Mouse (Mus musculus): Measurements from ENCODE around the gene Lmntd1. TPM values are rescaled to one million over a fixed set of nuclear protein-coding genes. Genes with fewer than 3 reads are reported as not detected.

Lmntd1 gene
- polyA plus RNA-seq, 1 experiment from 2014 or later: 0.19 TPM

DNA sequence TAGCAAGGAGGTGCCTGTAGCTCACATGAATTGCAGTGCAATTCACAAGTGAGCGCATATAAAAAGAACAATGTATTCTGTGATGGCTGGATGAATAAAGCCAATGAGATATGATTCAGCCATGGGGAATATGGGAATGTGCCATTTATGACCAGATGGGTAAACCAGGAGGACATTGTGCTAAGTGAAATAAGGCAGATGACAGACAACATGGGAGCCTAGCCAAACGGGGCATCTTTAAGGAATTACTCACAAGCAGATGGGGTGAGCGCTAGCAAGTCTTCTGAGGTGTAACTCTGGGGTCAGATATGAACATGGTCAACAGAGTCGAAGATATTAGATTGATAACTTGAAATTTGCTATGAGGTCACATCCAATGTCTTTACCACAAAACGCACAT lies 48.5 kb downstream of the Lmntd1 start:
- no peak for ATAC-seq (ENCODE audit: insufficient number of reproducible peaks, insufficient read depth, low FRiP score, low read depth)

DNA sequence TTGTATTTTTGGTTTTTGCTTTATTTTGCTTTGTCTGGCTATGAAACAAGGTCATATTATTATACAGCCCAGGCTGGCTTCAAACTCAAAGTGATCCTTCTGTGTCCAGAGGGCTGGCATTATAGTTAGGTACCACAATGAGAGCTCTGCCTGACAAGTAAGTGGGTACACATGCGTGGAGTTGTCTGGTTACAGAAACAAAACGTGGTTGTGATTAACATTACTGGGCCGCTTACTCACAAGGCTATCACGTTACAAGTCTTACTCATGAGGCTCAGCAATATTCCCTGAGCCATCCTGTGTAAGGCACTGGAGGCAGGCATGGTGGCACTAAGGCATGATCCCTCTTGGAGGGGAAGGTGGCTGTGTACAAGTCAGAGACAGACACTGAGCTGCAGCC lies 49.4 kb downstream of the Lmntd1 start:
- no peak overlapping the region for H3K4me2 ChIP-seq (replicated peaks; ENCODE audit: low read depth, low read length)
- WGBS: 55% methylated on average over 4 of the region's 4 CpGs
- no peaks in the 10 kb centered on the region for H3K36me3 ChIP-seq (ENCODE audit: control insufficient read depth, insufficient read depth, low read length)
- H3K27me3 ChIP-seq (ENCODE audit: control insufficient read depth, insufficient read depth, low read length): no peaks in the 10 kb centered on the region
- no peak for ATAC-seq (ENCODE audit: insufficient number of reproducible peaks, insufficient read depth, low FRiP score, low read depth)
- H3K9ac ChIP-seq (replicated peaks; ENCODE audit: low read depth, low read length): no peak overlapping the region
- H3K9me3 ChIP-seq (ENCODE audit: control insufficient read depth, low read depth, low read length): no peaks in the 10 kb centered on the region
- H3K4me1 ChIP-seq (ENCODE audit: control insufficient read depth, insufficient read depth, low read length): no peaks in the 10 kb centered on the region
- H3K4me3 ChIP-seq (ENCODE audit: low read depth, low read length): no peak overlapping the region
- no peak overlapping the region for H3K27ac ChIP-seq (ENCODE audit: low read length)

More for the DNA sequence above, 48.5 kb downstream of the Lmntd1 start:
- Histone ChIP-seq H3K27me3 (ENCODE audit: control insufficient read depth, insufficient read depth, low read length) (no peaks in the 10 kb centered on the region), H3K4me2 (replicated peaks; ENCODE audit: low read depth, low read length) (no peak overlapping the region), H3K36me3 (ENCODE audit: control insufficient read depth, insufficient read depth, low read length) (no peaks in the 10 kb centered on the region), H3K9ac (replicated peaks; ENCODE audit: low read depth, low read length) (no peak overlapping the region), H3K9me3 (ENCODE audit: control insufficient read depth, low read depth, low read length) (no peaks in the 10 kb centered on the region), H3K4me1 (ENCODE audit: control insufficient read depth, insufficient read depth, low read length) (no peaks in the 10 kb centered on the region), H3K27ac (ENCODE audit: low read length) (no peak overlapping the region), H3K4me3 (ENCODE audit: low read depth, low read length) (no peak overlapping the region)
- 87% methylated on average over 5 of the region's 5 CpGs for WGBS

DNA sequence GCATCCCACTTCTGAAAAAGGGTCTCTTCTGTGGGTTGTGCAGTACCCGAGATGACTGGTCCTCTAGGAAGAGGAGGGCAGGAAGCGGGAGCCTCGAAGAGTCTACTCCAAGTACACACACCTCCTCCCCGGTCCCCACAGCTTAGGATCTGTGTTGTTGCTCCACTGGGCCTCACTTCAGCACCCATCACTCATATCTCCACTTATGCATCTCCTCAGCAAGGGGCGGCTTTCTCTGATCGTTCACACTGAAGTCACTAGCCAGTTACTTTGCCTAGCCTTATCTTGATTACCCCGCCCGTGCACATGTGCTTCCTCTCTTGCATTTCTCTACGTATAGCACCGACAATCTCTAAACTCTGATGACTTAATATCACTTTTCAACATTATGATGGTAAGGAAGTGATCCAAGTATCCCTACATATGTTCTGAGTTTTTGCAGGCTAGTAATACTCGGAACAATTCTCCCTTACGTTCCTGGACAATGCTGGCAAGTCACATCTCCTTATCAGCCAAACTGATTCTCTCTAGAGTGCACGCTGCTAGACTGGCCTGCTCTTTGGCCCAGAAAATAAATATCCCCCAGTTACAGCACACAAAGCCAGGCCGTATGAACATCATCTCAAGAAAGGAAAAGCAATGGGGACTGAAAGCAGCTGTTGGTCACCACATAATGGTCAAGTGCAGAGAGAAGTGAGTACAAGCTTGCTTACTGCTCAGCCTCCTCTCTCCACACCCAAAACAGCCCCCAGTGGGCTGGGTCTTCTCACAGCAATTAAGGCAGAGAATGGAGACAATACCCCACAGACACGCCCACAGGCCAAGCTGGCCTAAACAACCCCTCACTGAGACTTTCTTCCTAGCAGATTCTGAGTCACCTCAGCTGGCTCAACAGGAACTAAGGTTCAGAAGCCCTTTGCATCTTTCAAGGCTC lies 56.8 kb downstream of the Lmntd1 start:
- H3K27ac ChIP-seq (ENCODE audit: low read length): no peak overlapping the region
- no peaks in the 10 kb centered on the region for H3K27me3 ChIP-seq (ENCODE audit: control insufficient read depth, insufficient read depth, low read length)
- ATAC-seq (ENCODE audit: insufficient number of reproducible peaks, insufficient read depth, low FRiP score, low read depth): no peak
- H3K4me1 ChIP-seq (ENCODE audit: control insufficient read depth, insufficient read depth, low read length): no peaks in the 10 kb centered on the region
- H3K4me2 ChIP-seq (replicated peaks; ENCODE audit: low read depth, low read length): no peak overlapping the region
- H3K36me3 ChIP-seq (ENCODE audit: control insufficient read depth, insufficient read depth, low read length): no peaks in the 10 kb centered on the region
- no peak overlapping the region for H3K9ac ChIP-seq (replicated peaks; ENCODE audit: low read depth, low read length)
- H3K9me3 ChIP-seq (ENCODE audit: control insufficient read depth, low read depth, low read length): 0 out of 2 replicates have a peak, but pooled peaks cover 2% of the 10 kb centered on the region
- 67% methylated on average over 15 of the region's 15 CpGs for WGBS
- no peak overlapping the region for H3K4me3 ChIP-seq (ENCODE audit: low read depth, low read length)

DNA sequence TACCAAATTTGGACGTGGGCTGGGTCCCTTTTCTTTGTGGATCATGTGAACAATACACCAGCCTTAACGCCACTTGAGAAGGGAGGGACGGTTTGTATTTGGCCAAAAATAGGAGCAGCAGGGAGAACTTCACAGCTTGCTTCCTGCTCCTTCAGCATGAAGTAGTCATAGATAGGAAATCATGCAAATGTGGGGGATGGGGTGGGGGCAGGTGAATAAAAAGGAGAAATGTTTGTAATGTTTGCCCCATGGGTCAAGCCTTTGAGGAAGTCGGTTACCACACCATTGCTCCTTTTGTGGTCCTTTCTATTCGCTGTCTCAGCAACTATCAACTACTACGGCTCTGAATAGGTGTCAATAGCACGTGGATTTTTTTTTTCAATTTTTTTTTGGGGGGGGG lies 60.9 kb downstream of the Lmntd1 start:
- Histone ChIP-seq H3K27me3 (ENCODE audit: control insufficient read depth, insufficient read depth, low read length) (no peaks in the 10 kb centered on the region), H3K9me3 (ENCODE audit: control insufficient read depth, low read depth, low read length) (0 out of 2 replicates have a peak, but pooled peaks cover 2% of the 10 kb centered on the region), H3K4me1 (ENCODE audit: control insufficient read depth, insufficient read depth, low read length) (no peaks in the 10 kb centered on the region), H3K27ac (ENCODE audit: low read length) (no peak overlapping the region), H3K9ac (replicated peaks; ENCODE audit: low read depth, low read length) (no peak overlapping the region), H3K4me3 (ENCODE audit: low read depth, low read length) (no peak overlapping the region), H3K36me3 (ENCODE audit: control insufficient read depth, insufficient read depth, low read length) (no peaks in the 10 kb centered on the region), H3K4me2 (replicated peaks; ENCODE audit: low read depth, low read length) (no peak overlapping the region)
- 72% methylated on average over 7 of the region's 7 CpGs for WGBS
- no peak for ATAC-seq (ENCODE audit: insufficient number of reproducible peaks, insufficient read depth, low FRiP score, low read depth)

DNA sequence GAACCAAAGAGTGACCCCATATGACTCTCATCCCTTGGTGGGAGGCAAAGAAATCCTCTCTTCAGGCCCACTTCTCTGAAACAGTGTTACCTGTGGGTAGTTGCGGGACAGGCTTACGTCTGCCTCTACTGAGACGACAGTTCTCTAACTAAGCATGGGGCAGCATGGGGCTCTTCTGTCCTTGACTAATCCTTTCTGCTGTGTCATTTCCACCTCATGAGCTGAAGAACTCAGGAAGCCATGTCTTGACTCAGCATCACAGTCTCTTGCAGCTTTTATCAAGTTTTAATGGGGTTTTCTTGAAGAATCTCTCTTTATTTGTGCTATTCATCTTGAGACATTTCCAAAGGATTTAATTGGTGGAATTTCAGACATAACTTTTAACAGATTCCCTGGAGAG lies 61.3 kb downstream of the Lmntd1 start:
- ATAC-seq (ENCODE audit: insufficient number of reproducible peaks, insufficient read depth, low FRiP score, low read depth): no peak
- Histone ChIP-seq H3K27ac (ENCODE audit: low read length) (no peak overlapping the region), H3K27me3 (ENCODE audit: control insufficient read depth, insufficient read depth, low read length) (no peaks in the 10 kb centered on the region), H3K9me3 (ENCODE audit: control insufficient read depth, low read depth, low read length) (0 out of 2 replicates have a peak, but pooled peaks cover 2% of the 10 kb centered on the region), H3K4me1 (ENCODE audit: control insufficient read depth, insufficient read depth, low read length) (no peaks in the 10 kb centered on the region), H3K36me3 (ENCODE audit: control insufficient read depth, insufficient read depth, low read length) (no peaks in the 10 kb centered on the region), H3K9ac (replicated peaks; ENCODE audit: low read depth, low read length) (no peak overlapping the region), H3K4me3 (ENCODE audit: low read depth, low read length) (no peak overlapping the region), H3K4me2 (replicated peaks; ENCODE audit: low read depth, low read length) (no peak overlapping the region)
- 94% methylated on average over 3 of the region's 3 CpGs for WGBS

DNA sequence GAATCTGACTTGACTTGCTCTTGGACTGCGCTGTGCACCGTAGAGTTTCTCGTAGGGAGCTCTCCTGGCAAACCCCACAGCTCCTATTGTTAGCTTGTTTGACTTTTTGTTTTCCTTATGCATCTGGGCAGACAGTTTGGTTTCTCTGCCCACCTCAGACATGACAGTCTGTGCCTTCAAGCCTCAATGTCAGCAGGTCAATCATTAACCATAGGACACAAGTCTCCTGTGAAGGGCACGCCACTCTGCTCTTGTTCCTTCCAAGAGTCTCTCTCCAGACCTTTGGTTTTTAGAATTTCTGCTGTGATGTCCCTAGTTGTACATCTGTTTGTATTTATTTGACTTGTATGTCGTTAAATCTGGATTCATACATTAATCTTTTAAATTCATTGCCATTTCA lies 63.1 kb downstream of the Lmntd1 start:
- Histone ChIP-seq H3K9ac (replicated peaks; ENCODE audit: low read depth, low read length) (no peak overlapping the region), H3K4me2 (replicated peaks; ENCODE audit: low read depth, low read length) (no peak overlapping the region), H3K4me1 (ENCODE audit: control insufficient read depth, insufficient read depth, low read length) (no peaks in the 10 kb centered on the region; the same call in 1 of the 2 replicates), H3K27ac (ENCODE audit: low read length) (no peak overlapping the region), H3K36me3 (ENCODE audit: control insufficient read depth, insufficient read depth, low read length) (no peaks in the 10 kb centered on the region), H3K27me3 (ENCODE audit: control insufficient read depth, insufficient read depth, low read length) (no peaks in the 10 kb centered on the region), H3K4me3 (ENCODE audit: low read depth, low read length) (no peak overlapping the region), H3K9me3 (ENCODE audit: control insufficient read depth, low read depth, low read length) (0 out of 2 replicates have a peak, but pooled peaks cover 2% of the 10 kb centered on the region)
- 77% methylated on average over 5 of the region's 5 CpGs for WGBS
- no peak for ATAC-seq (ENCODE audit: insufficient number of reproducible peaks, insufficient read depth, low FRiP score, low read depth)

DNA sequence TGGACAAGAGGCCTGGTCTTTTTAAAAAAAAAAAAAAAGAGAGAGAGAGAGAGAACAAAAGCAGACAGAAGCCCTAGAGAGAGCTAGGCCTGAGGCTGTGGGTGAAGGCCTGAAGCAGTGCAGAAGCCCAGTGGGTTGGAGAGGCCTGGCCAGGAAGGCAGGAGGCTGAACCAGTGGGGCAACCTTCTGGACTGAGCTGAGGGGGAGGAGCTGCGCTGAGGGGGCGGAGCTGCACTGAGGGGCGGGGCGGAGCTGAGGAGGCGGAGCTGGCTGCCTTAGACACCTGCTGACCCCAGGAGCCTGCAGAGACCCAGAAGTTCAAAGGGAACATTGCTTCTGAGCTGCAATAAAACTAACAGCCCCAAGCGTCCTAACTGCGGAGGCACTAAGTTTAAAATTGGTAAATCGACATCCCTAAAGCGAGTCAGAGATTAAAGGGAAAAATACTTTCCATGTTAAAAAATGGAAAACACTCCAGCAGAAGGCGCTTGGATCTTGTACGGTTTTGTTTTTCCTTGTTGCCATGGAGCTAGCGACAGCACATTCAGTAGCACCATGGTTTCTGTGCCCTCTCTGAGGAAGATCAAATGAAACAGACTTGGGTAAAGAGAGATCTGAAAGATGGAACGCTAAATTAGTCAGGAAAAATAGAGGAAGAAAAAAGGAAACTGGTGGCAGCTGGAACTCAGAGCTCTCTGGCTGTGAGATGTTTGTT lies 68.0 kb downstream of the Lmntd1 start:
- H3K27ac ChIP-seq (ENCODE audit: low read length): peak overlapping the region; percentile 61; the same call in 1 of the 2 replicates
- WGBS: 38% methylated on average over 13 of the region's 13 CpGs
- no peak overlapping the region for H3K4me2 ChIP-seq (replicated peaks; ENCODE audit: low read depth, low read length)
- peaks cover 5% of the 10 kb centered on the region; the same call in 1 of the 2 replicates for H3K9me3 ChIP-seq (ENCODE audit: control insufficient read depth, low read depth, low read length)
- ATAC-seq (ENCODE audit: insufficient number of reproducible peaks, insufficient read depth, low FRiP score, low read depth): peak; percentile 86
- H3K4me1 ChIP-seq (ENCODE audit: control insufficient read depth, insufficient read depth, low read length): no peaks in the 10 kb centered on the region; the same call in 1 of the 2 replicates
- H3K9ac ChIP-seq (replicated peaks; ENCODE audit: low read depth, low read length): no peak overlapping the region
- H3K4me3 ChIP-seq (ENCODE audit: low read depth, low read length): no peak overlapping the region
- H3K36me3 ChIP-seq (ENCODE audit: control insufficient read depth, insufficient read depth, low read length): no peaks in the 10 kb centered on the region
- H3K27me3 ChIP-seq (ENCODE audit: control insufficient read depth, insufficient read depth, low read length): no peaks in the 10 kb centered on the region

DNA sequence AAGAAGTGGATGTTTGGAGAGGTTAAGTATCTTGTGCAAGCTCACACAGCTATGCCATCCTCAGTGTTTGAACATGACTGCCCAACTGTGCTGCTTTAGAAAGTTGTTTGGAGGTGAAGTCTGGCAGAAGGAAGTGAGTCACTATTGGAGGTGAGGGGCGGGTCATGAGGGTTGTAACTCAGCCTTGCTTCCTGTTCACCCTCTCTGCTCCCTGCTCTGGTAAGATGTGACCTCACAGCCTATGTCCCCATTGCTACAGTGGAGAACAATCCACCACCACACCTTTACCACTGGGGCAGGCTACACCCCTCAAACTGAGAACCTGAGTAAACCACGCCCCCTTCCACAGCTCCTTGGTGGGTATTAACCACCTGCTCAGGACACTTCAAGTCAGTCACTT lies 69.3 kb downstream of the Lmntd1 start:
- ATAC-seq (ENCODE audit: insufficient number of reproducible peaks, insufficient read depth, low FRiP score, low read depth): no peak
- WGBS: 78% methylated on average over 2 of the region's 2 CpGs

More for the DNA sequence above, 69.3 kb downstream of the Lmntd1 start:
- peaks cover 5% of the 10 kb centered on the region; the same call in 1 of the 2 replicates for H3K9me3 ChIP-seq (ENCODE audit: control insufficient read depth, low read depth, low read length)
- H3K36me3 ChIP-seq (ENCODE audit: control insufficient read depth, insufficient read depth, low read length): no peaks in the 10 kb centered on the region
- H3K4me1 ChIP-seq (ENCODE audit: control insufficient read depth, insufficient read depth, low read length): peaks cover under 1% of the 10 kb centered on the region; the same call in 1 of the 2 replicates
- H3K27me3 ChIP-seq (ENCODE audit: control insufficient read depth, insufficient read depth, low read length): no peaks in the 10 kb centered on the region
- H3K27ac ChIP-seq (ENCODE audit: low read length): no peak overlapping the region
- H3K9ac ChIP-seq (replicated peaks; ENCODE audit: low read depth, low read length): no peak overlapping the region
- H3K4me3 ChIP-seq (ENCODE audit: low read depth, low read length): no peak overlapping the region
- no peak overlapping the region for H3K4me2 ChIP-seq (replicated peaks; ENCODE audit: low read depth, low read length)
